Mouse (Mus musculus): ENCODE measurements at regions not wholly inside any gene's neighbourhood (a gene's known extent, or its start where the extent isn't known, plus 50 kb on each side); places are given as distances from the start of the nearest gene placed in this dataset.

- TF ChIP-seq POLR2A (IDR thresholded peaks at IDR 0.05; ENCODE audit: extremely low read depth, insufficient read depth, low read length): no peak
- TF ChIP-seq CTCF (IDR thresholded peaks at IDR 0.05; ENCODE audit: extremely low read depth, insufficient read depth, low read length): no peak
These were observed 305.3 kb upstream of the Kdm8 start for GRCm38 (mm10) chr7:125139196-125139595.

Data from cortical plate, adult 2 months (tissue).